Mouse (Mus musculus): Measurements from ENCODE around the gene Treh. TPM values are rescaled to one million over a fixed set of nuclear protein-coding genes. Genes with fewer than 3 reads are reported as not detected.
"Not testable (repeated sequence)": the region's sequence is repeated elsewhere in the genome, so short reads cannot be mapped to it uniquely, and the experiment has no call there.

The Treh gene
- not detected in 2 replicates for polyA plus RNA-seq (2012; ENCODE audit: insufficient read depth, insufficient read length, low replicate concordance, missing spikeins)

- 91% methylated on average over 3 of the region's 3 CpGs for WGBS
- no peak for TF ChIP-seq CTCF (IDR thresholded peaks at IDR 0.05; ENCODE audit: insufficient read depth, low read depth, low read length)
- TF ChIP-seq POLR2A (IDR thresholded peaks at IDR 0.05; ENCODE audit: insufficient read depth, low read depth, low read length): no peak
- H3K4me3 ChIP-seq (ENCODE audit: insufficient read depth, low read depth, low read length): no peak within 1 kb of the TSS
- H3K4me1 ChIP-seq (ENCODE audit: control insufficient read depth, insufficient read depth, low read length): no peaks in the 10 kb centered on the region
- no peak within 1 kb of the TSS for H3K27ac ChIP-seq (ENCODE audit: insufficient read depth, low read depth, low read length)
These were observed at the start of gene Treh for GRCm38 (mm10) chr9:44673005-44673404. Gene Treh, plus strand, starts transcription at chr9:44673233.

DNA sequence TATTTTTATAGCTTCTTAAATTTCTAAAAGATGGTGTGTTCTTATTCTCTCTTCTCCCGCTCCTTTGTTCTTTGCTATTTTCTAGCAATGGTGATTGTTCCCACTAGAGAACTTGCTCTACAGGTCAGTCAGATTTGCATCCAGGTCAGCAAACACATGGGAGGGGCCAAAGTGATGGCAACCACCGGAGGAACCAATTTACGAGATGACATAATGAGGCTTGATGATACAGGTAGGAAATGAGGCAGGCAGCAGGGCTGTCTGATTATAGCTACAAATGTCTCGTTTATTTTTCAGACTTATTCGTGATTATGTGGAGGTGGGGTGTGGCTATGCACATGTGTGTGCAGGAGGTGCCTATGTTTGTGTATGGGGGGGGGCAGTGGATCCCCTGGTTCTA, 48.6 kb upstream of the Treh start:
- Histone ChIP-seq H3K4me1 (ENCODE audit: control insufficient read depth, insufficient read depth, low read length) (peaks cover 3% of the 10 kb centered on the region; the same call in 1 of the 2 replicates), H3K4me3 (ENCODE audit: insufficient read depth, low read depth, low read length) (no peak overlapping the region), H3K27ac (ENCODE audit: insufficient read depth, low read depth, low read length) (no peak overlapping the region)
- WGBS: 40% methylated on average over 5 of the region's 5 CpGs
- TF ChIP-seq CTCF (IDR thresholded peaks at IDR 0.05; ENCODE audit: insufficient read depth, low read depth, low read length) (no peak), POLR2A (IDR thresholded peaks at IDR 0.05; ENCODE audit: insufficient read depth, low read depth, low read length) (no peak)

- H3K4me3 ChIP-seq (ENCODE audit: insufficient read depth, low read depth, low read length): no peak overlapping the region
- 80% methylated on average over 5 of the region's 5 CpGs for WGBS
- TF ChIP-seq CTCF (IDR thresholded peaks at IDR 0.05; ENCODE audit: insufficient read depth, low read depth, low read length): no peak
- TF ChIP-seq POLR2A (IDR thresholded peaks at IDR 0.05; ENCODE audit: insufficient read depth, low read depth, low read length): no peak
- peaks cover 3% of the 10 kb centered on the region; the same call in 1 of the 2 replicates for H3K4me1 ChIP-seq (ENCODE audit: control insufficient read depth, insufficient read depth, low read length)
- H3K27ac ChIP-seq (ENCODE audit: insufficient read depth, low read depth, low read length): no peak overlapping the region
These were observed 46.8 kb upstream of the Treh start for GRCm38 (mm10) chr9:44626268-44626667.

- TF ChIP-seq CTCF (IDR thresholded peaks at IDR 0.05; ENCODE audit: insufficient read depth, low read depth, low read length): no peak
- no peak for TF ChIP-seq POLR2A (IDR thresholded peaks at IDR 0.05; ENCODE audit: insufficient read depth, low read depth, low read length)
- Histone ChIP-seq H3K4me3 (ENCODE audit: insufficient read depth, low read depth, low read length) (no peak overlapping the region), H3K4me1 (ENCODE audit: control insufficient read depth, insufficient read depth, low read length) (peaks cover 9% of the 10 kb centered on the region; the same call in 1 of the 2 replicates), H3K27ac (ENCODE audit: insufficient read depth, low read depth, low read length) (no peak overlapping the region)
- 25% methylated on average over 15 of the region's 15 CpGs for WGBS
These were observed 35.4 kb upstream of the Treh start for GRCm38 (mm10) chr9:44637551-44638169.

DNA sequence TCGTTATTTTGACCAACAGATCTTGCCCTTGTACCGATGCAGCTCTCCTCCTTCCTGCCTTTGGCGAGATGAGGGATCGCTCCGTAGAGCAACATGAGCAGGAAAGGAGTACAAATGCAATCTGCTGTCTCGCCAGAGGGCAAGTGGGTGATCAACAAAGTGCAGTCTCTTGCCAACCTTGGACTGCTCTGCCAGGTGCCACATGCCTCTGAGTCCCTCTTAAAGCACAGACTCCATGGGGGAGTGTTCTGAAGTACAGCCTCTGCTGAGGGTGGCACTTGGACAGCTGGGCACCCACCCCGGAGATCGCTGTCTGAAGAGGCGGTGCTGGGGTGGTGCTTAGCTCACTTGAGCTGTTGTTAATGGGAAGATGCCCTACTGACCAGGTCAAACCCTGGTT, 34.3 kb upstream of the Treh start:
- not testable (repeated sequence) for H3K27ac ChIP-seq (ENCODE audit: insufficient read depth, low read depth, low read length)
- WGBS: 65% methylated on average over 9 of the region's 9 CpGs

DNA sequence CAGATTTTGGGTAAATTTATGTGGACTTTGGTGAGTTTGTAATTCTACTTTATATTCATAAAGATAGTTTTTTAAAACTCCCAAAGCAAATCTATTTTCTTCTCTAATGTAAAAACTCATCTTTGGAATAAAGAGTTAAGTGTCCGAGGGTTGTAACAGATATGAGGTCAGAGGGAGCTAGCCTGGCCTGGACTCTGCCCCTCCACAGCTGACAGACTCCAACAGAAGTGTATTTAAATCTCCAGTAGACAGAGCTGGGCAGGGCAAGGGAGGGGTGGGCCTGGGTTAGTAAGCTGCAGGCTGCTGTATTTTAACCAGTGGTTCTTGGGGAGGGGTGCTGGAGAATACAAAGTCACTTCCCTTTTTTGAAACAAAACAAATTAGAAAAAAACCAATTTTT, 33.0 kb upstream of the Treh start:
- not testable (repeated sequence) for H3K27ac ChIP-seq (ENCODE audit: insufficient read depth, low read depth, low read length); H3K4me3 ChIP-seq (ENCODE audit: insufficient read depth, low read depth, low read length); H3K4me1 ChIP-seq (ENCODE audit: control insufficient read depth, insufficient read depth, low read length)
- WGBS: 74% methylated on average over 1 of the region's 1 CpGs

More for the DNA sequence above, 34.3 kb upstream of the Treh start:
- not testable (repeated sequence) for H3K4me1 ChIP-seq (ENCODE audit: control insufficient read depth, insufficient read depth, low read length); H3K4me3 ChIP-seq (ENCODE audit: insufficient read depth, low read depth, low read length)

DNA sequence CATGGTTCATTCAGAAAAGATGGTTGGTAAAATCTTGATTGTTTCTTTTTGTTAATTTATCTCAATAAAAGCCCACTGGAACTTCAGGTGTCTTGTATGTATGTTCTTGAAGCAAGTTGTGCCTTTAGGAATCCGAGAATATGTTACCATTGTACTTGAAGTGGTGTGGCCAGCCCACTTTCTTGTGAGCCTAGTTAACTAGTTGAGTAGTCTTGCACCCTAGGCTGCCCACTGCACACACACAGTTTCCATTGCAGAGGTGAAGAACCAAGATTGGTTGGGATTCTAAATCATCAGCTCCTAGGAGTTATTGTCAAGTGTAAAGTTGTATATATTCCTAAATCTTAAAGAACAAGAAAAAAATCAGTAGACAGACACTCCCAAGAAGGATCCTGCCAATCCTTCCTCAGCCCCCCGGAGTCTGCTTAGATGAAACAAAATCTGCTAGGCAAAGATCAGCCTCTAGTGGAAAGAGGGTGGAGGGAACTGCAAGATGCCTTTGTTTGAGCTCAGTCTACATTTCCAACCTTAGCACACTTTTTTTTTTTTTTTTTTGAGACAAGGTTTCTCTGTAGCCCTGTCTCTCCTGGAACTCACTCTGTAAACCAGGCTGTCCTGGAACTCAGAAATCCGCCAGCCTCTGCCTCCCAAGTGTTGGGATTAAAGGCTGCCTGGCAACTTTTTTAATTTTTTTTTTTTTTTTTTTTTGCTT, 32.2 kb upstream of the Treh start:
- no peak overlapping the region for H3K4me3 ChIP-seq (ENCODE audit: insufficient read depth, low read depth, low read length)
- TF ChIP-seq CTCF (IDR thresholded peaks at IDR 0.05; ENCODE audit: insufficient read depth, low read depth, low read length): no peak
- no peak for TF ChIP-seq POLR2A (IDR thresholded peaks at IDR 0.05; ENCODE audit: insufficient read depth, low read depth, low read length)
- no peak overlapping the region for H3K27ac ChIP-seq (ENCODE audit: insufficient read depth, low read depth, low read length)
- 71% methylated on average over 3 of the region's 3 CpGs for WGBS
- peaks cover 9% of the 10 kb centered on the region; the same call in 1 of the 2 replicates for H3K4me1 ChIP-seq (ENCODE audit: control insufficient read depth, insufficient read depth, low read length)

DNA sequence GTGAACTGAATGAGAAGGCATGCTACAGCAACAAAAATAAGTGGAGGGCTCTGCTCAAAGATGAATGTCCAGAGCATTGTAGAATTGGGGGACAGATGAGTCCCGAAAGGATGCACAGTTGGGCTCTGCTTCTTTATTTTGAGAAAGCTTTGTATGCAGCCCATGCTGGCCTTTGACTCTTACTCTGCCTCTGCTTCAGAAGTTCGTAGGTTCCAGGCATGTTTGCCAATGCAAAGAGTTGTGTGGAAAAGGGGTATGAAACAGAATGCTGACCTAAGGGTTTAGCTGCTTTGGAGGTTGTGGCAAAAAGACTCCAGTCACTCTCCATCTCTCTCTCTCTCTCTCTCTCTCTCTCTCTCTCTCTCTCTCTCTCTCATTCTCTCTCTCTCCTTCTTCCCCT, 31.4 kb upstream of the Treh start:
- TF ChIP-seq POLR2A (IDR thresholded peaks at IDR 0.05; ENCODE audit: insufficient read depth, low read depth, low read length) (no peak), CTCF (IDR thresholded peaks at IDR 0.05; ENCODE audit: insufficient read depth, low read depth, low read length) (no peak)
- H3K4me3 ChIP-seq (ENCODE audit: insufficient read depth, low read depth, low read length): no peak overlapping the region
- H3K27ac ChIP-seq (ENCODE audit: insufficient read depth, low read depth, low read length): no peak overlapping the region
- WGBS: 93% methylated on average over 2 of the region's 2 CpGs
- peaks cover 9% of the 10 kb centered on the region; the same call in 1 of the 2 replicates for H3K4me1 ChIP-seq (ENCODE audit: control insufficient read depth, insufficient read depth, low read length)

GRCm38 (mm10) chr9:44643103-44643502, 29.9 kb upstream of the Treh start:
- TF ChIP-seq CTCF (IDR thresholded peaks at IDR 0.05; ENCODE audit: insufficient read depth, low read depth, low read length): no peak
- TF ChIP-seq POLR2A (IDR thresholded peaks at IDR 0.05; ENCODE audit: insufficient read depth, low read depth, low read length): no peak
- Histone ChIP-seq H3K27ac (ENCODE audit: insufficient read depth, low read depth, low read length) (no peak overlapping the region), H3K4me1 (ENCODE audit: control insufficient read depth, insufficient read depth, low read length) (peaks cover 3% of the 10 kb centered on the region; the same call in 1 of the 2 replicates), H3K4me3 (ENCODE audit: insufficient read depth, low read depth, low read length) (no peak overlapping the region)
- WGBS: 92% methylated on average over 7 of the region's 7 CpGs
